Mouse (Mus musculus) right cerebral cortex, postnatal 36 days (tissue): Measurements from ENCODE around the gene Capns2.
"Not testable (repeated sequence)": the region's sequence is repeated elsewhere in the genome, so short reads cannot be mapped to it uniquely, and the experiment has no call there.

Experiments
- DNase-seq, 2 experiments: peaks; one replicate each; pipeline ENCODE4 v3.0.0; 2022; ENCODE audit warnings: low spot score in 2 of 2, mixed read lengths in 1 of 2

The Capns2 gene

DNA sequence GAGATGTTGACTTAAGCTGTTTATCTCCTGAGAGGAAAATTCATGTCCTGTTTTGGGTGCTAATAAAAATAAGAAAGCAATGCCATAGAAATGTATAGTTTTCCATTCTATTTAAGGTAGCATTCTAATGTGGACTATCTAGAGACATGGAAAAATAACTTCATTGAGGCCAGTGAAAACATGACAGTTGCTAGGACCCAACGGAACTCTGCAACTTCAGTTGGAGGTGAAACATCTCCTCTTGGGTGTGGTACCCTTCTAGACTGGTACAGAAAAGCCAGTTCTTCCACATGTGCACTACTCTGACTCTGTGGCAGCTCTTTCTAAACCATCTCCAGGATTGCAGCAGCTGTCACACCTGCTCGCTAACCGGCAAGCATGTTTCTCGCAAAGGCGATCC is at the start of gene Capns2:
Gene Capns2 (plus strand): TSS at position 301 of the 400 bp plus-strand sequence.
- no peak for DNase-seq

GRCm38 (mm10) chr8:92853188-92853983 is 47.8 kb upstream of the Capns2 start:
- DNase-seq, result no peak

DNA sequence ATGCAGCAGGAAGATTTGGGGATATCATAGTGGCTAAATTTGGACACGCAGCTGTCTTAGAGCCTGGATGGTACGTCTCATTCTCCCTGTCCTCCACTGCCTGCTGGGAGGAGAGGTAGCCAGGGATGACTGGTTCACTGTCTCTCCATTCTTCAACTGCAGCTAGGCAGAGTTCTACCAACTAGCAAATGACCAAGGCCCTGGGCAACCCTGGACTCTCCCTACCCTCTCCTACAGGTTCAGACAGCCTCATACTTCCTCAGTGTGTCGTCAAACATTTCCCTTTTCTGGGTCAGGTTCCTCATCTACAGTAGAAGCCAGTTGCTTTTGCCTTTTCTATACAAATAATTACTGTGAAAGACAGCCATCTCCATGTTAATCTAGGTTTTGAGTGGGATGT is 46.5 kb upstream of the Capns2 start:
- no peak for DNase-seq

- DNase-seq, result peak; percentile 67 to 76
These were observed 45.9 kb upstream of the Capns2 start, which contains the start of gene Lpcat2 for GRCm38 (mm10) chr8:92855171-92855894. Lpcat2 (plus strand) TSS chr8:92855339.

GRCm38 (mm10) chr8:92856273-92856986 is 44.8 kb upstream of the Capns2 start:
- DNase-seq, result no peak

DNA sequence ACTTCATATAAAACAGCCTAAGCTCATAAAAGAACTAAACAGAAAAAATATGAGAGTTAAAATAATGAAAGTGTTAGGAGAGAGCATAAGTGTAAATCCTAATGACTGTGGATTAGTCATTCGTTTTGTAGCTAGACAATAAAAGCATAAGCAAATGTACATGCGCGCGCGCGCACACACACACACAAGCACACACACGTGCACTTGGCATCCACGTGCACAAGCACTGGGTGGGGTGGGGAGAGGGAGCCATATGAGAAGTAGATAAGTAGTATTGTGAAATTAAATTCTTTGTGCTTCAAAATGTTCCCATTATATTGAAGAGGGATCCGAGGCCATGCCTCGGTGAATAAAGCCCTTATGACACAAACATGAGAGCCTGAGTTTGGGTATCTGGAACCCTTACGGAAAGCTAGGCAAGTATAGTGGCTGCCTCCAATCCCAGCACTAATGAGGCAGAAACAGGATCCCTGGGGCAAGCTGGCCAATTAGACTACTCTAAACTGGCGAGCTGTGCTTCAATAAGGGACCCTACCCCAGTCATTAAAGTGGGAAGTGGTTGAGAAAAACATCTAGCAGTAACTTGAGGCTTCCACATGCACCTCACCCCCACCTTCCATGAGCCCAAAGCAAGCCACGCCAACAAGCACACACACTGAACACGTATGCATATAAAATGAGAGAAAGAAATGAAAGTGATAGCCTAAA is 42.6 kb upstream of the Capns2 start:
- DNase-seq, result no peak

DNA sequence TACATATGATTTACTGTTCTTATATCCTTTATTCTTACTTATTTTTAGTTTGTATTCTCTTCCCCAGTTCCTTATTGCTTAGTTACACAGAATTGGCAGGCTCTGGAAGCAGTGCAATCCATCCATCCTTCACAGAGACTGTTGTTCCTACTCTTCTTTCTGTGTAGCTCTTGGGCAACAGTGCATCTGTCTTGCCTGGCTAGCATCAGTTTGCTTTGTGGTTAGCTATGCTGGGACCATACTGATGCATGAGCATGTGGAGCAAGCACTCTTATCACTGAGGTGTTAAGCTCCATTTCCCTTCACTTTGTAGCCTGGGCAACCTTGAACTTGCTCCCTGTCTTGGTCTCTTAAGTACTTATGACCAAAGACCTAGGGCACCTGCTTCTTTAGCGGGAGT is 39.2 kb upstream of the Capns2 start:
- DNase-seq, result no peak

DNA sequence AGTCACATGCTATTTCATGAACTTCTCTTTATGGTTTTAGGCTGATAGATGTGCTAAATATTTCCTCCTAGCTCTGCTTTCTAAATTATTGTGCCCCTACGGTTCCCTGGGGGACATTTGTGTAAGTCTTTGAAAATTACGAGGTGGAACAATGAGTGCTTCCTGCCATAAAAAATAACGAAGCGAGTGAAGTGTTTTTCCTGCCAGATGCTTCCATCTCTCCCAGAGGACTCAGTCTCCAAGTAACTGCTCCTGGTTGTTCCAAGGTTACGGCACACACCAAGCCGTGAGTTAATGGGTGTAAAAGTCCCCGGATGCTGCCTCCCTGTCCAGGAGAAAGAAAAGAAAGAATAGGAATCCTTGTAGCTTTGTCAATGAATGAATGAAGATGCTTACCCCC is 30.9 kb upstream of the Capns2 start:
- DNase-seq, result no peak

- DNase-seq, result no peak
These were observed 29.0 kb upstream of the Capns2 start for GRCm38 (mm10) chr8:92872063-92872759.

DNA sequence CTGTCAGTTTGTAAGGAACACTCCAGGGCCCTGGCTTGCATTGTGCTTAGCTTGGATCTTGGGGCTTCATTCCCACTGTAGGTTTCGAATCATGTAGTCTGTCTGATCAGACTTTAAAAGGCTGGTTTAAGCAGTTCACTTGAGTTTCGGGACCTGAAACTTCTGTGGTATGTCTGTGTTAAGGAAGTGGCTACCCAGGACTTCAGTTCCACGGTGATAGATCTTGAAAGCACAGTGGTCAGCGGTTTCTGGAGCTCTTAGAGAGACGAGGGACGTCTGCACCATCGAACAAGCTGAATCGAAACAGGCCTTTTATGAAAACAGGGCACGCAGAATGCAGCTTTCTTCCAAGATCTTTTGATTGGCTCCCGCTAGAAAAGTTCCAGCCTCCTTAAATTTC is 25.4 kb upstream of the Capns2 start:
- no peak for DNase-seq

DNA sequence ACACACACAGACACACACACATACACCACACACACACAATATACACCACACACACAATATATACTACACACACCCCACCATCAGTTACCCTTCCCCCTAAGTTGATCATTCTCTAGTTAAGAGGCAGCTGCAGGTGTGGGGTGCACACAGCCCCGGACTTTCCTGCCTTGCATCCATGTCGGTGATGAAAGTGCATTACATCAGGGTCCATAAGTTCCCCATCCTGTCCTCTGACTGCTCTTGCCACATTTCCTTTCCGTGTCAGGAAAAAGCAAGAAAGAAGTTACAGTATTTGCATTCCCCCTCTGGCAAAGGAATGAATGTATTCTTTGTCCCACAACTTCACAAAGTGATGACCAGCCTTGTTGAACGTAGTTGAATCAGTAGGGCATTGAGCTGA is 20.0 kb upstream of the Capns2 start:
- no peak for DNase-seq

GRCm38 (mm10) chr8:92883771-92884170 is 17.4 kb upstream of the Capns2 start:
- no peak for DNase-seq

DNA sequence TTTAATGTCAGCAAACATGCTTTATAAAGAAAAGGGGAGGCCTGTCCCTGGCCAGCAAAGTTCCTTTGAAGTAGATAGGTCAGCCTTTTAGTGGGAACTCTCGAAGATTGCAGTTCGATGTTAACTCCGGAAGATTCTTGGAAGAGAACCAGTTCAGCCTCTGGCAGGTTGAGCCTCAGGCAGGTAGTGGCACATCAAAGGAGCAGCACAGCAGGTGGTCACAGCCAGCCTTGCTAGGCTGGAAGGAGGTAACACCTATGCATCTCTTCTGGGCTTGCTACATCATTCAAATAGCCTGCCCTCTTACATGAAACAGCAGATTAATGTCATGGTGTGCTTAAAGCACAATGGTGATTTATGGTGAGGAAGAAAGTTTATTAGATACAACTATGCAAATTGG is 9.0 kb upstream of the Capns2 start:
- DNase-seq, result not testable (repeated sequence)

- DNase-seq, result no peak
These were observed 7.3 kb upstream of the Capns2 start for GRCm38 (mm10) chr8:92893870-92894269.

- DNase-seq, result no peak
These were observed 6.2 kb upstream of the Capns2 start for GRCm38 (mm10) chr8:92895053-92895452.

DNA sequence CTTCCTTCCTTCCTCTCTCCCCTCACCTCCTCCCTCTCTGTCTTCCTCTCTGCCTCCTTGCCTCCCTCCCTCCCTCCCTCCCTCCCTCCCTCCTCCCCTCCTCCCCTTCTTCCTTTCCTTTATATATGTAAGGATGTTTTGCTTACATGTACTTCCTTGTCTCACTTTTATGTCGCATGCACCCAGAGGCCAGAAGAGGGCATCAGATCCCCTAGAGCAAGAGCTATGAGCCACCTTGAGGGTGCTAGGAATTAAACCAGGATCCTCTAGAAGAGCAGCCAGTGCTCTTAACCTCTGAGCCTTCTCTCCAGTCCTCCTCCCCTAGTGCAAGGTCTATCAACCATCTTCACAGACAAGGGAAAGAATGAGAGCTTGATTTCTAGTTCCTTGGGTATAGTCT is 5.2 kb upstream of the Capns2 start:
- DNase-seq, result no peak

DNA sequence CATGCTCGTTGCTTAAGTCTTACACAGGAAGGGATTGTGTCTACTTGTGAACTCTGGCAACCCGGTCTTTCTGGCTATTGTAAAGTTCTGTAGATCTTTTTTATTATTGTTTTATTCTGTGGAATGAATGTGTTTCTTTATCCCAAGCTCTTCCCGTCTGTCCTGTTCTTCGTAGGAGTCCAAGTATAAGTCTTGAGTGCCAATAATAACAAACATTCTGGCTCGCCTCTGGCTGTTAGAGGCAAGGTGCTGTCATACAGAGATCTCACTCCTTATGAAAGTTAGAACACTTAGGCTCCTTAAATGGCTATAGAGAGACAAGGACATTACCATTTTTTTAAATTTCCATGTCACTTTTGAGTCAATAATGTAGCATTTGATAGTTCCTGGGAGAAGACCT is 4.6 kb upstream of the Capns2 start:
- no peak for DNase-seq

- DNase-seq, result no peak
These were observed 3.4 kb upstream of the Capns2 start for GRCm38 (mm10) chr8:92897794-92898193.

DNA sequence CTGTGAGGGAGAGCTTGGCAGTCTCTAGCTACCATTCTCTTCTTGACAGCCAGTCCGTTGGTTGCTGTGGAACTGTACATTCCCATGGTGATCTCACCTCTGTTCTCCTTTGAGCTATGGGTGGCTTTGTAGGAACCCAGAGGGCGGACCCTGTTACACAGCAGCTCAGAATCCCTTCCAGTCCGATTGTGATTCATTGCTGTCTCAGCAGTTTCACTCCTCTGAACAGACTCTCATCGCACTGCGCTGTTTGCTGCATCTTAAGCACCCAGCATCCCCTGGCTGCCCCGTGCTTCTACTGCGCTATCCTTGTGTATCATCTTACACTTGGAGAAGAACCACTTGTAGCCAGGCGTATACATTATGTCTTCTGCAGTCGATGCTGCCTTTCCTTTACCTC is 1.6 kb upstream of the Capns2 start:
- DNase-seq, result no peak

DNA sequence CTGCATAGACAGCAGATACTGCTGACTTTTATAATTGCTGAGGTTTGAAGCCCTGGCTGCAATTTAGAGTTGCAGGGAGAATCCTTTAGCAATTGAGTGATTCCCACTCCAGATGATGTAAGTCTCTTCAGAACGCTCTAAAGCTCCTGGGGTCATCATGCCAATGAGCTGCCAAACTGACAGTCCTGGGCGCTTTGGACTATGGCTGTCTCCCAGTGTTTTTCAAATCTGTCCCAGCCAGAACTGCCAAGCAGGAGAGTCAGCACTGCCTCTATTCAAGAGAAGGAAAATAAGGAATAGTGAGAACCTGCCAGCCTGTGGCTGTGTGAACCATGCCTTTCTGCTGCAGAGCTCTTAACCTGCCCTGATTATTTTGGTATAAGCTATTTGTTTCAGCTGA is 1.8 kb downstream of the Capns2 start:
- DNase-seq, result no peak

DNA sequence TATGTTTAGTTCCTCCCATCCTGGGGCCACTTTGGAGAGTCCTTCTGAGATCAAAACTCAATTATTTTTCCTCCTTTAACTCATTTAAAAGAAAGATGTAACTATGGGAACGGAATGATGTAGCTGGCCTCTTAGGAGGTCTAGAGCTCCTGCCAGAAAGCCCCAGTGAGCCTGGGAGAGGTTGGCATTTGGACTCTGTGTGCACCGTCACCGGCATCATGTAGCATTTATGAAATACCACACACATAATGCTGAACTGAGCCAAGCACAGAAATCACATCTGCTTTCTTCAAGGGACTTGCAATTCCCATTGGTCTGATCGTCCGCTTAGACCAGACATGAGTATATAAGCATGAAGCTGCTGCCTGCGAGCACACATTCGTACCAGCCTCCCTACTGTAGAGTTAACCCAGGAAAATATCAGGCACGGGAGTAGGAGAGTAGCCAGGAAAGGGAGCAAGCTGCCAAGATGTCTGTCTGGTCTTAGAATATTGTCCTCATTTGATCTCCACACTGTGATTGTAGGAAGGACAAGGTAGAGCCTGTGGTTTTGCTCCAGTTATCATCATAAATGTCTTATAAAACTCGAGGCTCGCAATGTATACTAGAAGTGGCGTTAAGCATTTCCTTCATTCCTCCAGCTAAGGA is 2.4 kb downstream of the Capns2 start:
- no peak for DNase-seq
